Mouse (Mus musculus): ENCODE data around the gene Hdac9. TPM values are rescaled to one million over a fixed set of nuclear protein-coding genes. Genes with fewer than 3 reads are reported as not detected.

The Hdac9 gene
- polyA plus RNA-seq, 1 experiment = 7.6 TPM

DNA sequence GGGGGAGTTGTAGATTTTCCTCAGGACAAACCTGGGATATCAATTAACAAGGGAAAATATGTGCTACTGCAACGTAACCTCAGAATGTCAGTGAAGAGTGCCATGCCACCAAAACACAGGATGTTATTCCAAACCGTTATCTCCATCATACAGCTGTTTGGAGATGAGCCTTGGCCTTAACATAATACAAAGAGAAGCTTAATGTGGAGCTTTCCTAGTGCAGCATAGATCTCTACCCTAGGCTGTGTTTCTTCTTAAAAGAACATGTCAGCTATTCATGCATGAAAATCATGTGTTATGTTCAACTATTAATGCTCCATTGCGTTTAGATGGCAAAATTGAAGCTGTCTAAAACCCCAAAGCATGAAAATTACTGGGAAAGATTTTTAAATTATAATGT lies 522.6 kb downstream of the Hdac9 start:
- no peak for TF ChIP-seq POLR2A (IDR thresholded peaks at IDR 0.05; ENCODE audit: borderline replicate concordance, control insufficient read depth, low read depth, low read length)
- WGBS = 85% methylated on average over 3 of the region's 3 CpGs

GRCm38 (mm10) chr12:34379681-34380080 lies 537.2 kb downstream of the Hdac9 start:
- no peak overlapping the region for H3K4me3 ChIP-seq (replicated peaks; ENCODE audit: control insufficient read depth, low read depth, low read length)
- TF ChIP-seq CTCF (IDR thresholded peaks at IDR 0.05; ENCODE audit: control insufficient read depth, insufficient read depth, low read length) (no peak), POLR2A (IDR thresholded peaks at IDR 0.05; ENCODE audit: borderline replicate concordance, control insufficient read depth, low read depth, low read length) (no peak)
- 77% methylated on average over 1 of the region's 1 CpGs for WGBS
- no peak overlapping the region for H3K27ac ChIP-seq (ENCODE audit: control insufficient read depth, insufficient read depth, low read depth, low read length, poor library complexity)
- H3K4me1 ChIP-seq (ENCODE audit: control insufficient read depth, insufficient read depth, low read length) = peaks cover 2% of the 10 kb centered on the region; the same call in 1 of the 2 replicates

More for the DNA sequence above, 522.6 kb downstream of the Hdac9 start:
- no peaks in the 10 kb centered on the region; the same call in 1 of the 2 replicates for H3K4me1 ChIP-seq (ENCODE audit: control insufficient read depth, insufficient read depth, low read length)
- H3K4me3 ChIP-seq (replicated peaks; ENCODE audit: control insufficient read depth, low read depth, low read length) = no peak overlapping the region
- no peak overlapping the region for H3K27ac ChIP-seq (ENCODE audit: control insufficient read depth, insufficient read depth, low read depth, low read length, poor library complexity)

- WGBS = 41% methylated on average over 4 of the region's 4 CpGs
- Histone ChIP-seq H3K27ac (ENCODE audit: control insufficient read depth, insufficient read depth, low read depth, low read length, poor library complexity) (peak overlapping the region; percentile 41; the same call in 1 of the 2 replicates), H3K4me3 (replicated peaks; ENCODE audit: control insufficient read depth, low read depth, low read length) (no peak overlapping the region), H3K4me1 (ENCODE audit: control insufficient read depth, insufficient read depth, low read length) (peaks cover 2% of the 10 kb centered on the region; the same call in 1 of the 2 replicates)
- TF ChIP-seq POLR2A (IDR thresholded peaks at IDR 0.05; ENCODE audit: borderline replicate concordance, control insufficient read depth, low read depth, low read length) (no peak), CTCF (IDR thresholded peaks at IDR 0.05; ENCODE audit: control insufficient read depth, insufficient read depth, low read length) (no peak)
Measured at GRCm38 (mm10) chr12:34378637-34379036, 538.3 kb downstream of the Hdac9 start.

GRCm38 (mm10) chr12:34351906-34352305 lies 565.0 kb downstream of the Hdac9 start:
- no peak overlapping the region for H3K4me3 ChIP-seq (replicated peaks; ENCODE audit: control insufficient read depth, low read depth, low read length)
- no peak overlapping the region for H3K27ac ChIP-seq (ENCODE audit: control insufficient read depth, insufficient read depth, low read depth, low read length, poor library complexity)
- 78% methylated on average over 6 of the region's 6 CpGs for WGBS
- TF ChIP-seq POLR2A (IDR thresholded peaks at IDR 0.05; ENCODE audit: borderline replicate concordance, control insufficient read depth, low read depth, low read length) = no peak
- TF ChIP-seq CTCF (IDR thresholded peaks at IDR 0.05; ENCODE audit: control insufficient read depth, insufficient read depth, low read length) = no peak
- no peaks in the 10 kb centered on the region for H3K4me1 ChIP-seq (ENCODE audit: control insufficient read depth, insufficient read depth, low read length)

- TF ChIP-seq POLR2A (IDR thresholded peaks at IDR 0.05; ENCODE audit: borderline replicate concordance, control insufficient read depth, low read depth, low read length) = no peak
- Histone ChIP-seq H3K27ac (ENCODE audit: control insufficient read depth, insufficient read depth, low read depth, low read length, poor library complexity) (no peak overlapping the region), H3K4me3 (replicated peaks; ENCODE audit: control insufficient read depth, low read depth, low read length) (no peak overlapping the region), H3K4me1 (ENCODE audit: control insufficient read depth, insufficient read depth, low read length) (no peaks in the 10 kb centered on the region)
- 88% methylated on average over 2 of the region's 2 CpGs for WGBS
Measured at GRCm38 (mm10) chr12:34347529-34347928, 569.4 kb downstream of the Hdac9 start.

DNA sequence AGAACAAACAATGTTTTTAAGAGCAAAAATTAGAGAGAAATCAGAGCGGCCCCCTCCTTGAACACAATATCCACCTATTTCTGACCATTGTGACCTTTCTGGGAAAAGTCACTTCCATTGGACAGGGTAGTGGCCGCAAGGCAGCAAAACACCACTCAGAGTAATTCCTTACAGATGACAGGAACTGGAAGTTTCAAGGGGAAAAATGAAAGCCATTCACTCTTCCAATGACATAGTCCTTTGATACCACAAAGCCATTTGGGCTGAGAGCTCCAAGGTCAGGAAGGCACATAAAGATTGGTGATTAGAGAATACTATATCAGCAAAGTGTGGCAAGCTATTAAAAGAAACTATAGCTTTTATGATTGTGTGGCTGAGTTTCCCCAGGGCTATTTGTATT lies 574.1 kb downstream of the Hdac9 start:
- 87% methylated on average over 2 of the region's 2 CpGs for WGBS
- Histone ChIP-seq H3K4me3 (replicated peaks; ENCODE audit: control insufficient read depth, low read depth, low read length) (no peak overlapping the region), H3K27ac (ENCODE audit: control insufficient read depth, insufficient read depth, low read depth, low read length, poor library complexity) (no peak overlapping the region), H3K4me1 (ENCODE audit: control insufficient read depth, insufficient read depth, low read length) (no peaks in the 10 kb centered on the region; the same call in 1 of the 2 replicates)
- TF ChIP-seq POLR2A (IDR thresholded peaks at IDR 0.05; ENCODE audit: borderline replicate concordance, control insufficient read depth, low read depth, low read length) (no peak), CTCF (IDR thresholded peaks at IDR 0.05; ENCODE audit: control insufficient read depth, insufficient read depth, low read length) (no peak)

GRCm38 (mm10) chr12:34338886-34339285 lies 578.0 kb downstream of the Hdac9 start:
- TF ChIP-seq CTCF (IDR thresholded peaks at IDR 0.05; ENCODE audit: control insufficient read depth, insufficient read depth, low read length) = no peak
- no peak for TF ChIP-seq POLR2A (IDR thresholded peaks at IDR 0.05; ENCODE audit: borderline replicate concordance, control insufficient read depth, low read depth, low read length)
- no peak overlapping the region for H3K27ac ChIP-seq (ENCODE audit: control insufficient read depth, insufficient read depth, low read depth, low read length, poor library complexity)
- H3K4me3 ChIP-seq (replicated peaks; ENCODE audit: control insufficient read depth, low read depth, low read length) = no peak overlapping the region
- H3K4me1 ChIP-seq (ENCODE audit: control insufficient read depth, insufficient read depth, low read length) = no peaks in the 10 kb centered on the region; the same call in 1 of the 2 replicates
- WGBS = 43% methylated on average over 4 of the region's 4 CpGs

DNA sequence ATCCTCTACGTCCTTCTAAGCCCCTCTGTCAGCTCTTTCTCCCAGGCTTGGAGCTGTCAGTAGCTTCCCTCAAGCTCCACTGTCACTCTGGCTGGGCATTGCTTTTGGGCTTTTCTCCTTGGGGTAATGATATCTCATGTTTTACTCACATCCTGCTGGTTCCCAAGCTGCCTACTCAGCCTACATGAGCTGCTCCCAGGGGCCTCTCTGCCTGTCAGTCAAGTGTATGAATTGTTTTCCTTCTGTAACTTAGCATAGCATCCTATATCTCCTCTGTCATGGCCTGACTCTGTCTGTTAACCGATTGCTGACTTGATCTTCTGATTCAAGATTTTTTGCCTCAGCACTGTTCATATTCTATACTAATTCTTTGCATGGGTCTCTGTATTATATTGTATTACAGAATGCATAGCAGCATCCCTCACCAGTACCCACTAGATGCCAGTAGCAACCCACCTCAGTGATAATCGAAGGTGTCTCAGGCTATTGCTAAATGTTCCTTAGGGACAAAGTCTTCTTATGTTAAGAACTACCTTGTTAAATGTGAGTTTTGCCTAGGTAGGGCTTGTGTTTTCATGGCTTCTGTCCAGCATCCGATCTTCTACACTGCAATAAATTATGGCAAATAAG lies 582.3 kb downstream of the Hdac9 start:
- WGBS = 68% methylated on average over 4 of the region's 4 CpGs
- H3K4me1 ChIP-seq (ENCODE audit: control insufficient read depth, insufficient read depth, low read length) = no peaks in the 10 kb centered on the region; the same call in 1 of the 2 replicates
- TF ChIP-seq CTCF (IDR thresholded peaks at IDR 0.05; ENCODE audit: control insufficient read depth, insufficient read depth, low read length) (no peak), POLR2A (IDR thresholded peaks at IDR 0.05; ENCODE audit: borderline replicate concordance, control insufficient read depth, low read depth, low read length) (no peak)

DNA sequence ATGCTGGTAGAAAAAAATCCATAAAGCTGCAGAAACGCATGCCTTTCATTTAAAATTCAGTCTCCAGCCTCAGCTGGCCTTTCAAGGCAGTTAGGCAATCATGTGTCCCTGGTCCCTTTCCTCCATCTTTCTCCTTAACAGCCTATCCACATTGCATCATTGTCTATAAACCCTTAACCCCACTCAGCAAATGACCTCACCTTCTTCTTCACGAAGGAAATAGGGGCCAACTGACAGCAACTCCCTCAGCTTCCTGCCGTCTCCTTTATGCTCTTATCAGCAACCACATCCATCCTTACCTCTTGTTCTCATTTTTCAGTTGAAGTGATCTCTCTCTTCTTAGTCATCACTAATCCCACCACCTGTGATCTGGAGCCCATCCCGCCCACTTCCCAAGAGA lies 584.0 kb downstream of the Hdac9 start:
- Histone ChIP-seq H3K27ac (ENCODE audit: control insufficient read depth, insufficient read depth, low read depth, low read length, poor library complexity) (no peak overlapping the region), H3K4me3 (replicated peaks; ENCODE audit: control insufficient read depth, low read depth, low read length) (no peak overlapping the region), H3K4me1 (ENCODE audit: control insufficient read depth, insufficient read depth, low read length) (no peaks in the 10 kb centered on the region; the same call in 1 of the 2 replicates)
- 21% methylated on average over 4 of the region's 4 CpGs for WGBS
- TF ChIP-seq CTCF (IDR thresholded peaks at IDR 0.05; ENCODE audit: control insufficient read depth, insufficient read depth, low read length) (no peak), POLR2A (IDR thresholded peaks at IDR 0.05; ENCODE audit: borderline replicate concordance, control insufficient read depth, low read depth, low read length) (no peak)

More for the DNA sequence above, 582.3 kb downstream of the Hdac9 start:
- Histone ChIP-seq H3K27ac (ENCODE audit: control insufficient read depth, insufficient read depth, low read depth, low read length, poor library complexity) (no peak overlapping the region), H3K4me3 (replicated peaks; ENCODE audit: control insufficient read depth, low read depth, low read length) (no peak overlapping the region)
